Mouse (Mus musculus) stomach, embryonic 16.5 days (tissue): ENCODE measurements around the gene Surf6. TPM values are rescaled to one million over a fixed set of nuclear protein-coding genes. Genes with fewer than 3 reads are reported as not detected.

Experiments used
- ATAC-seq: fragments of 200-750 bp; cut with Nextera tagmentation; 2 replicates; pipeline ENCODE4 v1.8.0; 2017; ENCODE audit warnings: moderate number of reproducible peaks, moderate TSS enrichment; ENCODE audit not compliant: insufficient read depth, low FRiP score
- H3K27ac ChIP-seq: fragments of 300-500 bp; sonication (generic); 2 replicates; pipeline ENCODE4 v1.5.1; 2014; ENCODE audit warnings: low read length
- H3K27me3 ChIP-seq: fragments of 300-500 bp; sonication (generic); 2 replicates; pipeline ENCODE4 v1.6.1; 2014; ENCODE audit warnings: low read length, control low read depth, mixed read lengths; ENCODE audit not compliant: control insufficient read depth, insufficient read depth
- H3K36me3 ChIP-seq: fragments of 300-500 bp; sonication (generic); 2 replicates; pipeline ENCODE4 v1.6.1; 2014; ENCODE audit warnings: low read length; ENCODE audit not compliant: control insufficient read depth, insufficient read depth
- H3K4me1 ChIP-seq: fragments of 300-500 bp; sonication (generic); 2 replicates; pipeline ENCODE4 v1.6.1; 2014; ENCODE audit warnings: low read length, control low read depth, mixed read lengths; ENCODE audit not compliant: control insufficient read depth, insufficient read depth
- H3K4me2 ChIP-seq: fragments of 300-500 bp; sonication (generic); 2 replicates; pipeline ENCODE4 v1.6.1; 2014; ENCODE audit warnings: low read depth, low read length, mixed read lengths
- H3K4me3 ChIP-seq: fragments of 300-500 bp; sonication (generic); replicated peaks from 2 replicates; pipeline ENCODE4 v1.5.1; 2014; ENCODE audit warnings: mild to moderate bottlenecking, low read length
- H3K9ac ChIP-seq: fragments of 300-500 bp; sonication (generic); 2 replicates; pipeline ENCODE4 v1.6.1; 2014; ENCODE audit warnings: low read length
- H3K9me3 ChIP-seq: fragments of 300-500 bp; sonication (generic); replicated peaks from 2 replicates; pipeline ENCODE4 v1.6.1; 2016; ENCODE audit warnings: low read length, control low read depth; ENCODE audit not compliant: control insufficient read depth
- WGBS: fragments of 180-500 bp; shearing (Covaris S2); extraction: QIAGEN DNeasy Blood & Tissue Kit; methylation state at CpG from one replicate; pipeline ENCODE4 v1.1.7; 2014; 5-methylcytosine and 5-hydroxymethylcytosine counted together
- polyA plus RNA-seq: library from polyadenylated mRNA; unstranded; fragments of >200 nt; fragmentation: Nextera tagmentation; extraction: Ambion mirVana; gene quantifications from 2 replicates; pipeline ENCODE4 v1.2.1, GENCODE M21; 2015

Surf6 gene
- polyA plus RNA-seq, 1 experiment from 2014 or later = 25.1 TPM

GRCm38 (mm10) chr2:26914148-26914941 lies 11.7 kb upstream of the Surf6 start:
- Histone ChIP-seq H3K9ac (no peak overlapping the region), H3K9me3 (no peaks in the 10 kb centered on the region), H3K27ac (no peak overlapping the region), H3K27me3 (no peaks in the 10 kb centered on the region), H3K4me2 (no peak overlapping the region), H3K4me3 (no peak overlapping the region), H3K4me1 (peaks cover 28% of the 10 kb centered on the region), H3K36me3 (peaks cover 28% of the 10 kb centered on the region)
- ATAC-seq = no peak
- WGBS = 62% methylated on average over 8 of the region's 8 CpGs

GRCm38 (mm10) chr2:26913416-26914147 lies 10.9 kb upstream of the Surf6 start:
- ATAC-seq = no peak
- peak overlapping the region; percentile 10; the same call in 1 of the 2 replicates for H3K27ac ChIP-seq
- H3K4me2 ChIP-seq = no peak overlapping the region
- H3K4me3 ChIP-seq = no peak overlapping the region
- no peaks in the 10 kb centered on the region for H3K27me3 ChIP-seq
- peaks cover 20% of the 10 kb centered on the region for H3K36me3 ChIP-seq
- H3K4me1 ChIP-seq = peaks cover 35% of the 10 kb centered on the region
- H3K9me3 ChIP-seq = no peaks in the 10 kb centered on the region
- WGBS = 81% methylated on average over 17 of the region's 17 CpGs
- no peak overlapping the region for H3K9ac ChIP-seq

- ATAC-seq = no peak
These were observed 9.6 kb upstream of the Surf6 start for GRCm38 (mm10) chr2:26912253-26912770.

DNA sequence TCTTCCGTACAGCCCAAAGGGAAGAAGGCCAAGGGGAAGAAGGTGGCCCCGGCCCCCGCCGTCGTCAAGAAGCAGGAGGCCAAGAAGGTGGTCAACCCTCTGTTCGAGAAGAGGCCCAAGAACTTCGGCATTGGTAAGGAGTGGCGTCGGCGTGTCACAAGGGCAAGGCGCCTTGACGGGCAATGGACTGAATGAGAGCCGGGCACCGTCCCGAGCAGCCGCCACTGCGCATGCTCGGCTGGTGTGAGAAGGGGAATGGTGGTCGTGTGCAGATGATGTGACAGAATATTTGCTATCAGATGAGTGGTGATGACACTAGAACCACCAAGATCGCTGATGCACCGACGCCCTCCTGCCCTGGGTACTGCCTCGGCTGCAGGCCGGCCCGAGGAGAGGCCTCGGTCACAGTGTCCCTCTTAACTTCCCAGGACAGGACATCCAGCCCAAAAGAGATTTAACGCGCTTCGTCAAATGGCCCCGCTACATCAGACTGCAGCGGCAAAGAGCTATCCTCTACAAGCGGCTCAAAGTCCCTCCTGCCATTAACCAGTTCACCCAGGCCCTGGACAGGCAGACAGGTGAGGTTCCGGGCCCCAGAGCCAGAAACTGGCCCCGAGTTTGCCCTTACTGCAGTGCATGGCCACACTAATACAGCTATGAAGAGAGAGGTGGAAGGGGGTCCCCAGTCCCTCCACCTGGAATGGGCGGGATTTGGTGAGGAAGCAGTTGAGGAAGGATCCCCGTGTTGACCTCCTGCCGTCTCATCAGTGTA lies 8.5 kb upstream of the Surf6 start:
- ATAC-seq = peak; percentile 38
- WGBS = under 1% methylated on average over 37 of the region's 37 CpGs
- Histone ChIP-seq H3K27ac (peak overlapping the region; percentile 87), H3K27me3 (no peaks in the 10 kb centered on the region), H3K4me2 (peak overlapping the region; percentile 100), H3K36me3 (peaks cover 26% of the 10 kb centered on the region), H3K9me3 (no peaks in the 10 kb centered on the region), H3K9ac (peak overlapping the region; percentile 80), H3K4me1 (peaks cover 29% of the 10 kb centered on the region), H3K4me3 (peak overlapping the region; percentile 87)

More at GRCm38 (mm10) chr2:26912253-26912770, 9.6 kb upstream of the Surf6 start:
- Histone ChIP-seq H3K4me1 (peaks cover 34% of the 10 kb centered on the region), H3K27ac (no peak overlapping the region), H3K27me3 (no peaks in the 10 kb centered on the region), H3K9ac (peak overlapping the region; percentile 80), H3K4me3 (peak overlapping the region; percentile 87), H3K36me3 (peaks cover 26% of the 10 kb centered on the region), H3K4me2 (peak overlapping the region; percentile 100), H3K9me3 (no peaks in the 10 kb centered on the region)
- 73% methylated on average over 5 of the region's 5 CpGs for WGBS

DNA sequence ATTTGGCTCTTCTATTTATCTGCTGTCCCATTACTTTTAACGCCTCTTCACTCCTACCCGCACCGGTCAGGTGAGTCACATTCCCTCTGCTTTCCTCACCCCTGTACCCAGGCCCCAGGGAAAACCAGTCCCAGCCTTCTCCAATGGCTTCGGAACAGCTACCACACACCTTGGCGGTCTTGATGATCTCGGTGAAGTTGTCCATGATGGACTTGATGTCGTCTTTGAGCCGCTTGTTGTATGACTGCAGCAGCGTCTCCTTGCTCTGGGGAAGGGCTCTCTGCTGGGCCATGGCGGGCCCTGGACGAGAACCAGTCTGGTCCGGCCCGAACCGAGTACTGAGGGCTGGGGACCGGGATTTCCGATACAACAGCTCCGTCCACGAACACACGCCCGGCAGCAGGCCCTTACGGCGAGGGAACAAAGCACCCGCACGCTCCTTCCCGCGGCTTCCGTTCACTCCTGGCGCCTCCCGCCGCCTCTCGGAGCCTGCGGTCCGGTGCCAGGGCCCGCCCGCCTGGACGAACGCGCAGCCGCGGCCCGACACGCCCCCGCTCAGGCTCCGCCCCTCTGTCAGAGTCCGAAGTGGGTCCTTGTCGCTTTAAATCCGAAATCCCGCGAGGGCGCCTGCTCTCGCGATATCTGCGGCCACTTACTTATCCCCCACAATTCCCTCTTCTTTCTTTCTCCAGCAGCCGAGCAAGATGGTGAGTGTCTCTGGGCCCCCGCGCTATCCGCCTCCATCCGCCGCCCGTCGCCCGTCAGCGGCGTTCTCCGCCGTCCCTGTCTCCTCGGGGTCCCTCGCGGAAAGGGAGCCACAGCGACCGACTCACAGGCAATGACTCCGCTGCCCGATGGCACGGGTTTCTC lies 7.7 kb upstream of the Surf6 start, which contains the start of the genes Med22 and Rpl7a:
Gene Med22 (minus strand): TSS at position 554 of the 870 bp plus-strand sequence.
Gene Rpl7a (plus strand): TSS at position 641 of the 870 bp plus-strand sequence.
- under 1% methylated on average over 74 of the region's 74 CpGs for WGBS
- no peaks in the 10 kb centered on the region for H3K27me3 ChIP-seq
- peaks cover 27% of the 10 kb centered on the region for H3K4me1 ChIP-seq
- H3K9ac ChIP-seq = peak within 1 kb of the TSS; percentile 80
- H3K4me3 ChIP-seq = peak within 1 kb of the TSS; percentile 87
- ATAC-seq = peak; percentile 95
- peak within 1 kb of the TSS; percentile 100 for H3K4me2 ChIP-seq
- peaks cover 30% of the 10 kb centered on the region for H3K36me3 ChIP-seq
- peak within 1 kb of the TSS; percentile 91 for H3K27ac ChIP-seq
- no peaks in the 10 kb centered on the region for H3K9me3 ChIP-seq

DNA sequence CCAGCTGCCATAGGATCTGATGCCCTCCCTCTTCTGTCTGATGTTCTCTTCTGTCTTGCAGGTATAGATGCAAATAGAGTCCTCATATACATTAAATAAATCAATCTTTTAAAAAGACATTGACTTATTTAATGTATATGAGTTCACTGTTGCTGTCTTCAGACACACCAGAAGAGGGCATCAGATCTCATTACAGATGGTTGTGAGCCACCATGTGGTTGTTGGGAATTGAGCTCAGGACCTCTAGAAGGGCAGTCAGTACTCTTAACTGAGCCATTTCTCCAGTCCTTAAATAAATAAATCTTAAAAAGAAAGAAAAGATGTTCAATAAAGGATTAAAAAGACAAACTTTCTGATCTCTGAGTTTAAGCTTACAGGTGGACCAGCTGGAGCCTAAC lies 6.7 kb upstream of the Surf6 start:
- peak overlapping the region; percentile 85 for H3K4me2 ChIP-seq
- no peak for ATAC-seq
- no peaks in the 10 kb centered on the region for H3K27me3 ChIP-seq
- peaks cover 21% of the 10 kb centered on the region for H3K4me1 ChIP-seq
- peak overlapping the region; percentile 91; the same call in 1 of the 2 replicates for H3K27ac ChIP-seq
- H3K9ac ChIP-seq = peak overlapping the region; percentile 80
- H3K4me3 ChIP-seq = peak overlapping the region; percentile 87
- H3K36me3 ChIP-seq = peaks cover 32% of the 10 kb centered on the region
- no peaks in the 10 kb centered on the region for H3K9me3 ChIP-seq

- no peak overlapping the region for H3K27ac ChIP-seq
These were observed 6.2 kb upstream of the Surf6 start for GRCm38 (mm10) chr2:26908710-26909386.

More at GRCm38 (mm10) chr2:26908710-26909386, 6.2 kb upstream of the Surf6 start:
- peak overlapping the region; percentile 85 for H3K4me2 ChIP-seq
- peak overlapping the region; percentile 87 for H3K4me3 ChIP-seq
- no peaks in the 10 kb centered on the region for H3K27me3 ChIP-seq
- H3K36me3 ChIP-seq = peaks cover 32% of the 10 kb centered on the region
- H3K9ac ChIP-seq = peak overlapping the region; percentile 80
- peaks cover 24% of the 10 kb centered on the region for H3K4me1 ChIP-seq
- whole genome bisulfite sequencing = 71% methylated on average over 18 of the region's 18 CpGs
- ATAC-seq = no peak
- no peaks in the 10 kb centered on the region for H3K9me3 ChIP-seq
